Mouse (Mus musculus) frontal cortex, postnatal 36 days (tissue): Measurements from ENCODE around the gene Trim56.

Source experiments
- DNase-seq, 2 experiments: peaks; one replicate each; pipeline ENCODE4 v3.0.0; 2022; ENCODE audit warnings: low spot score in 2 of 2

Gene Trim56

GRCm38 (mm10) chr5:137075726-137076125 lies 40.3 kb downstream of the Trim56 start:
- DNase-seq = no peak

DNA sequence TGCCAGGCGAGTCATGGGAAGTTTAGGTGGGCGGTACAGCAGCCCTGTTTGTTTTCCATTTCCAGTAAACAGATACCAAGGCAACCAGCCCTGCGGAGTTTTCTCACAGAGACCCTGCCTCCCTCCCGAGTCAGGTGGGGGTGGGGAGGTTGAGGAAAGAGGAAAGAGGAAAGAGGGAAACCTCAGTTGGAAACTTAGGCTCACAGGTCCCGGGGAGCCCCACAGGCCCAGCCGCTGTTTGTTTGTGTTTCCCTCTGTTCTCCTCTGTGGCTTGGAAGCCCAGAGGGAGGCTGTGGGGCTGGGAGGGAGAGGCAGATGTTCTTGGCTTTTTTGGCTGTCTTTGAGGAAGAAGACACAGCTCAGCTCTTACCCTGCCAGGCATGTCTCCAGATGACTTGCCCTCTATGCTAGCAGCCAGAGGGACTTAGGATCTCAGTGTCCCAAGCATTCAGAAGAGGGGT lies 41.8 kb downstream of the Trim56 start:
- DNase-seq = no peak

- no peak for DNase-seq
These were observed 42.9 kb downstream of the Trim56 start for GRCm38 (mm10) chr5:137073141-137073540.

DNA sequence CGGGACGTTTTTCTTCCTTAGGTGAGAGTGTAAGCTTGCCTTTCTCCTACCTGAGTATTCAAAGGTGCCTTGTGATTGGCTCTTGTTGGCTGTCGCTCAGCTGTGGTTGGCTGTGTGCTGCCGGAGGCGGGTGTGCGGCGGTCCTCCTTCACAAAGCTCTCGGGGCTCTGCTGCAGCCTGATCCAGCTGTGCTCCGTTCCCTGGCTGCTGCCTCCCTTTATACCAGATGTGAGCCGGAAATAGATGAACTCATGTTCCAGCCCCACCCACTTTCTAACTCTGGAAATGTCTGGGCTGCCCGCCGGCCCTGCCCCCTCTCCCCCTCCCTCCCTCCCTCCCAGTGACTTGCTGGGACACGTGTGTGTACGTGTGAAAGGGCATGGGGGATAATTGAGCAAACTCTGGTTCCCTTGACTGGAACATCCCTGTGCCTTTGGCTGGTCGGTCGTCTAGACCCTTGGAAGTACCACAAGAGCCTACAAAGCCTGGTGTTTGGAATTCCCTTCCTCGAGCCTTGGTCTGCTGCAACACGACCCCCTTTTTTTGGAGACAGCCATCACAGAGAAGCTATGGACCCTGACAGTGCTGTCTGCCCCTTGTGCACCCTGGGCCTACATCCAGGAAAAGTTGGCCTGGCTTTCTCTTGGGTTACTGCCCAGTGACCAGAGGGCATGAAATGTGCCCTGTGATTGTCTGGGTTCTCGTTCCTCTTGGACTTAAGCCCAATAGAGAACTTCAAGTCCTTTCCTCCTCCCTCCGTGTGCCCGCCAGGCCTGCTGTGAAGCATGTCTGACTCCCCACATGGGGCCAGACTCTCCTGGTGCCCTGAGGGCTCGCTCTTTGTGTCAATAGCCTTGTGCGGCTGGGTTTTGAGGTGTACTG lies 43.7 kb downstream of the Trim56 start, which contains the start of gene Serpine1:
Gene Serpine1, minus strand, starts transcription at position 190 of the 882 bp plus-strand sequence.
- DNase-seq = peak; percentile 35 to 62

DNA sequence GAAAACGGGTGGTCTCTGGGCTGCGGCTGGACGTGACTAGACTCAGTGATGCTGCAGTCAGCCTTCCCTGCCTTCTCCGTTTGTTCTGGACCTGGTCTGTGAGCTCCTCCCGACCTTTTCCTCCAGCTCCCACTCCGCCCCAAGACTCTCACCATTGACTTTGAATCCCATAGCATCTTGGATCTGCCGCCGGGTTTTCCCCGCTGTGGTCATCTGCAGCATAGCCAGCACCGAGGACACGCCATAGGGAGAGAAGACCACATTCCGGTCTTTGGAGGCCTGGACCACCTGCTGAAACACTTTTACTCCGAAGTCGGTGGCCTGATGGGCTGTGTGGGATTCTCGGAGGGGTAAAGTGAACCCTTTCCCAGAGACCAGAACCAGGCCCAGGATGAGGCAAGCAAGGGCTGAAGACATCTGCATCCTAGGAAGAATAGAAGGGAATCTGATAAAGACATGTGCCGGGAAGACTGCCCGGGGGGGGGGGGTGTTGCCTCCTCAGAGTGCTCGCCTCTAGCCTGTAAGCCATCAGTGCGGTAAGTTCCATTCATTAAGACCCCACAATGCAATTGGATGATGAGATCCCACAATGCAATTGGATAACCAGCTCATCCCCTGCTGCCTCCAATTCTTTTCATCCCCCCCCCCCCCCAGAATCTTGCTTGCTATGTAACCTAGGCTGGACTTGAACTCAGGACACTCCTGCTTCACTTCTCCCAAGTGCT lies 45.0 kb downstream of the Trim56 start:
- DNase-seq = no peak

- no peak for DNase-seq
These were observed 47.3 kb downstream of the Trim56 start for GRCm38 (mm10) chr5:137068711-137069110.

- DNase-seq = no peak
These were observed 50.1 kb downstream of the Trim56 start for GRCm38 (mm10) chr5:137065923-137066322.

DNA sequence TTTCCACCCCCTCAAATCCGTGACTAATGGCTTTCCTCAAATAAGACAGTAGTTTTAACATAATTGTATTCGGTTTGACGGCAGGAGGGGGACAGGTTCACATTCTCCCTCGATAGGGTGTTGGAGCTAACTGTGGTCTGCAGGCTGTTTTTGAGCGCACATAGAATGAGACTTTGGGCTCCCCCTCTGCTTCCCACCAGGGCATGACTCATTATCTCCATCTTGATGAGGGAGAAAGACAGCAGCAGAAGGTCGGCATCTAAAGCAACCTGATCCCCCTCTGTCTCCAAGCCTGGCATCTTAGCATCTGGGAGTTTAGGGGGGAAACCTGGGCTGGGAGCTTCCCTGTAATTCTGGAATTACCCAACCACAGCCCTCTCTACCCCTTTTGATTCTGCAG lies 50.6 kb downstream of the Trim56 start:
- DNase-seq = no peak

- DNase-seq = no peak
These were observed 53.4 kb downstream of the Trim56 start for GRCm38 (mm10) chr5:137062601-137063000.

GRCm38 (mm10) chr5:137061809-137062481 lies 54.1 kb downstream of the Trim56 start:
- peak; percentile 29 to 50 for DNase-seq
